14 mouse cellular contexts compared by ENCODE assay signal in genomic region chr8:105453296-105453695, GRCm38 (mm10). TPM values are rescaled to one million over a fixed set of nuclear protein-coding genes. Genes with fewer than 3 reads are reported as not detected.
DNase-seq lines count a peak whose midpoint lies in the region; ATAC-seq and TF ChIP-seq lines count a peak whose summit lies in the region.
"Had no signal": no experiment of that assay in that cellular context is flagged by ENCODE, and none has a peak within 500 bp of the region (broad histone marks: within the 10 kb centered on the region; RNA-seq: fewer than 3 reads in every experiment).

No protein-coding gene starts in this region.

- no peak overlapping the region for H3K4me2 ChIP-seq in kidney, embryonic 15.5 days
- no peak overlapping the region for H3K4me2 ChIP-seq in CH12.LX (ENCODE audit: insufficient read depth, low read depth, poor library complexity, severe bottlenecking)
- H3K4me2 ChIP-seq in liver, postnatal 0 days (ENCODE audit: low read depth, low read length) = no peak overlapping the region
- H3K4me2 ChIP-seq: embryonic facial prominence, embryonic 15.5 days; neural tube, embryonic 12.5 days; stomach, embryonic 15.5 days had no signal

- H3K27me3 ChIP-seq in kidney, embryonic 15.5 days = no peaks in the 10 kb centered on the region; the same call in 1 of the 2 replicates
- H3K27me3 ChIP-seq in CH12.LX (replicated peaks) = no peaks in the 10 kb centered on the region
- H3K27me3 ChIP-seq in liver, postnatal 0 days (ENCODE audit: insufficient read depth, low read length) = no peaks in the 10 kb centered on the region
- H3K27me3 ChIP-seq: embryonic facial prominence, embryonic 15.5 days; neural tube, embryonic 12.5 days; stomach, embryonic 15.5 days had no signal

- no peak overlapping the region for H3K4me3 ChIP-seq in kidney, embryonic 15.5 days (replicated peaks)
- no peak overlapping the region for H3K4me3 ChIP-seq in CH12.LX (replicated peaks in 1 of 3; ENCODE audit: low read depth in 2 of 3, low read length in 2 of 3, poor library complexity in 1 of 3)
- no peak overlapping the region for H3K4me3 ChIP-seq in liver, postnatal 0 days (ENCODE audit: low read depth, low read length)
- H3K4me3 ChIP-seq: embryonic facial prominence, embryonic 15.5 days; neural tube, embryonic 12.5 days; stomach, embryonic 15.5 days had no signal

- WGBS in kidney, embryonic 15.5 days = 65% methylated on average over 5 of the region's 5 CpGs
- 45% methylated on average over 5 of the region's 5 CpGs for WGBS in liver, postnatal 0 days (ENCODE audit: insufficient replicate concordance)

- peak overlapping the region; percentile 49 for H3K27ac ChIP-seq in kidney, embryonic 15.5 days
- no peak overlapping the region for H3K27ac ChIP-seq in CH12.LX (ENCODE audit: insufficient read depth, low read depth)
- no peak overlapping the region for H3K27ac ChIP-seq in liver, postnatal 0 days (ENCODE audit: low read depth)
- H3K27ac ChIP-seq: embryonic facial prominence, embryonic 15.5 days; neural tube, embryonic 12.5 days; stomach, embryonic 15.5 days had no signal

- H3K9me3 ChIP-seq in kidney, embryonic 15.5 days (replicated peaks) = no peaks in the 10 kb centered on the region
- no peaks in the 10 kb centered on the region for H3K9me3 ChIP-seq in CH12.LX (replicated peaks; ENCODE audit: low read length)
- no peaks in the 10 kb centered on the region for H3K9me3 ChIP-seq in liver, postnatal 0 days (ENCODE audit: low read length)
- H3K9me3 ChIP-seq: embryonic facial prominence, embryonic 15.5 days; neural tube, embryonic 12.5 days; stomach, embryonic 15.5 days had no signal

- no peak for TF ChIP-seq EP300 in CH12.LX (IDR thresholded peaks at IDR 0.05; ENCODE audit: low read length)
- no peak for TF ChIP-seq EP300 in liver, postnatal 0 days (IDR thresholded peaks at IDR 0.05; ENCODE audit: low read depth)

- peak in 1 of 2 experiments; percentile 61; a peak in 2 of 4 replicates for TF ChIP-seq CTCF in CH12.LX (conservative IDR thresholded peaks at IDR 0.05 in 1 of 2, IDR thresholded peaks at IDR 0.05 in 1 of 2; ENCODE audit: low read depth in 2 of 2, low read length in 2 of 2)
- TF ChIP-seq CTCF in liver, postnatal 0 days (IDR thresholded peaks at IDR 0.05; ENCODE audit: low read depth) = peak; percentile 49

- no peaks in the 10 kb centered on the region for H3K36me3 ChIP-seq in kidney, embryonic 15.5 days
- no peaks in the 10 kb centered on the region for H3K36me3 ChIP-seq in CH12.LX (replicated peaks in 1 of 2; ENCODE audit: control insufficient read depth in 1 of 2, insufficient read depth in 1 of 2, low read length in 1 of 2)
- no peaks in the 10 kb centered on the region for H3K36me3 ChIP-seq in liver, postnatal 0 days (replicated peaks; ENCODE audit: insufficient read depth, low read length)
- H3K36me3 ChIP-seq: embryonic facial prominence, embryonic 15.5 days; neural tube, embryonic 12.5 days; stomach, embryonic 15.5 days had no signal

- no peak for TF ChIP-seq POLR2A in CH12.LX (IDR thresholded peaks at IDR 0.05; ENCODE audit: low read depth, low read length)

- DNase-seq in kidney, adult 9 months = no peak
- DNase-seq in 416B (ENCODE audit: low read depth) (peak; percentile 75), CH12.LX (ENCODE audit: extremely low read depth) (peak; percentile 7)
- DNase-seq in liver, postnatal 0 days = no peak
- DNase-seq in thymus, postnatal 4 days = no peak
- DNase-seq: cerebellum, adult 9-11 months; right cerebral cortex, postnatal 14 days had no signal

- peak; percentile 37 for TF ChIP-seq RAD21 in CH12.LX (IDR thresholded peaks at IDR 0.05; ENCODE audit: low read depth, low read length)

- dilution Hi-C loops in CH12.LX (cut with MboI; ENCODE audit: extremely low pct_ligation_motif_present, extremely low pct_unique_long_range_greater_than_20kb, low sequenced_read_pairs) = no loop called here

- H3K4me1 ChIP-seq in kidney, embryonic 15.5 days = peaks cover 6% of the 10 kb centered on the region; the same call in 1 of the 2 replicates
- H3K4me1 ChIP-seq in CH12.LX (ENCODE audit: control insufficient read depth in 1 of 2, insufficient read depth in 2 of 2) = peaks cover 0 to 12% of the 10 kb centered on the region in 2 experiments; a peak in 2 of 4 replicates
- H3K4me1 ChIP-seq in liver, postnatal 0 days (ENCODE audit: insufficient read depth) = peaks cover 8% of the 10 kb centered on the region; the same call in 1 of the 2 replicates
- H3K4me1 ChIP-seq: embryonic facial prominence, embryonic 15.5 days; stomach, embryonic 15.5 days had no signal

- H3K9ac ChIP-seq in kidney, embryonic 15.5 days = no peak overlapping the region
- no peak overlapping the region for H3K9ac ChIP-seq in CH12.LX (ENCODE audit: insufficient read depth, low read depth)
- H3K9ac ChIP-seq in liver, postnatal 0 days (replicated peaks) = no peak overlapping the region
- H3K9ac ChIP-seq: embryonic facial prominence, embryonic 15.5 days; neural tube, embryonic 12.5 days; stomach, embryonic 15.5 days had no signal

- H3K79me2 ChIP-seq in CH12.LX (replicated peaks; ENCODE audit: control insufficient read depth, extremely low read depth, insufficient read depth, poor library complexity, severe bottlenecking) = no peaks in the 10 kb centered on the region

- no peak for ATAC-seq in kidney, embryonic 15.5 days (replicated peaks; ENCODE audit: low FRiP score)
- no peak for ATAC-seq in liver, postnatal 0 days
- no peak for ATAC-seq in cerebellum, adult (ENCODE audit: insufficient number of reproducible peaks, low FRiP score, low TSS enrichment)
- ATAC-seq: inflammation-experienced regulatory T-cells, adult 6 months had no signal

- in situ Hi-C loops in CH12.LX (cut with MboI; ENCODE audit: low pct_ligation_motif_present, low pct_unique_long_range_greater_than_20kb, low sequenced_read_pairs) = no loop called here

TF ChIP-seq in CH12.LX, 34 proteins besides CTCF, POLR2A, EP300 and RAD21:
- TF ChIP-seq SIN3A (IDR thresholded peaks at IDR 0.05; ENCODE audit: low read length) (no peak), ZNF384 (IDR thresholded peaks at IDR 0.05; ENCODE audit: low read depth, low read length) (peak; percentile 99), SMC3 (IDR thresholded peaks at IDR 0.05; ENCODE audit: low read depth, low read length) (peak; percentile 10; the same call in 1 of the 2 replicates)

RNA-seq across cellular contexts. Expression of gene Tppp3, which starts 18.0 kb away (rescaled TPM):
- 30.7 and 38.3 TPM in 2 replicates for polyA plus RNA-seq in kidney, embryonic 15.5 days (2015; fragmentation: Nextera tagmentation; extraction: Ambion mirVana)
- total RNA-seq in CH12.LX (2012; rRNA removed) (0.25 TPM in 2 replicates), CH12.LX (2014; rRNA removed) (not detected in 2 replicates)
- 0.39 and 0.49 TPM in 2 replicates for polyA plus RNA-seq in CH12.LX (2012; ENCODE audit: insufficient read length, low read depth)
- 1.4 and 3.8 TPM in 2 replicates for polyA plus RNA-seq in liver, postnatal 0 days (2015; fragmentation: Nextera tagmentation; extraction: Ambion mirVana)

RNA-seq across cellular contexts. Expression of gene Lrrc36, which starts 39.9 kb away (rescaled TPM):
- 0.18 and 0.22 TPM in 2 replicates for polyA plus RNA-seq in kidney, embryonic 15.5 days (2015; fragmentation: Nextera tagmentation; extraction: Ambion mirVana)
- total RNA-seq in CH12.LX (2012; rRNA removed) (0.34 and 0.38 TPM in 2 replicates), CH12.LX (2014; rRNA removed) (0.26 TPM in 1 of 2 replicates, not detected in the other)
- 0.19 TPM in 2 replicates for polyA plus RNA-seq in CH12.LX (2012; ENCODE audit: insufficient read length, low read depth)
- polyA plus RNA-seq in liver, postnatal 0 days (2015; fragmentation: Nextera tagmentation; extraction: Ambion mirVana) = 0.09 and 0.11 TPM in 2 replicates
- polyA plus RNA-seq: inflammation-experienced regulatory T-cells, adult 6 months; limb, embryonic 11.5 days; stomach, embryonic 15.5 days had no signal

RNA-seq across cellular contexts. Expression of gene Kctd19, which starts 40.0 kb away (rescaled TPM):
- not detected in 2 replicates for polyA plus RNA-seq in kidney, embryonic 15.5 days (2015; fragmentation: Nextera tagmentation; extraction: Ambion mirVana)
- 0.08 TPM in 1 of 2 replicates, not detected in the other for total RNA-seq in CH12.LX (2012; rRNA removed)
- total RNA-seq in CH12.LX (2014; rRNA removed) = not detected in 2 replicates
- 0.22 TPM in 1 of 2 replicates, not detected in the other for polyA plus RNA-seq in CH12.LX (2012; ENCODE audit: insufficient read length, low read depth)
- not detected in 2 replicates for polyA plus RNA-seq in liver, postnatal 0 days (2015; fragmentation: Nextera tagmentation; extraction: Ambion mirVana)
- polyA plus RNA-seq: embryonic facial prominence, embryonic 15.5 days; inflammation-experienced regulatory T-cells, adult 6 months; limb, embryonic 11.5 days; neural tube, embryonic 12.5 days; stomach, embryonic 15.5 days had no signal

RNA-seq across cellular contexts. Expression of gene Zdhhc1, which starts 43.4 kb away (rescaled TPM):
- polyA plus RNA-seq in kidney, embryonic 15.5 days (2015; fragmentation: Nextera tagmentation; extraction: Ambion mirVana) = 39.2 and 43.7 TPM in 2 replicates
- total RNA-seq in CH12.LX (2012; rRNA removed) = 2.1 and 2.6 TPM in 2 replicates
- 0.86 and 1.6 TPM in 2 replicates for total RNA-seq in CH12.LX (2014; rRNA removed)
- 2.6 and 3.6 TPM in 2 replicates for polyA plus RNA-seq in CH12.LX (2012; ENCODE audit: insufficient read length, low read depth)
- polyA plus RNA-seq in liver, postnatal 0 days (2015; fragmentation: Nextera tagmentation; extraction: Ambion mirVana) = 2.1 and 2.3 TPM in 2 replicates

Comparison
In these comparisons a context has a peak if more than half of its experiments do, and no peak if none do; other contexts are left out.
1. DNase-seq: peak in 416B (single experiment) and CH12.LX (single experiment); none in kidney, adult 9 months (single experiment), liver, postnatal 0 days (single experiment) and thymus, postnatal 4 days (single experiment).